In the genomic region with DNA sequence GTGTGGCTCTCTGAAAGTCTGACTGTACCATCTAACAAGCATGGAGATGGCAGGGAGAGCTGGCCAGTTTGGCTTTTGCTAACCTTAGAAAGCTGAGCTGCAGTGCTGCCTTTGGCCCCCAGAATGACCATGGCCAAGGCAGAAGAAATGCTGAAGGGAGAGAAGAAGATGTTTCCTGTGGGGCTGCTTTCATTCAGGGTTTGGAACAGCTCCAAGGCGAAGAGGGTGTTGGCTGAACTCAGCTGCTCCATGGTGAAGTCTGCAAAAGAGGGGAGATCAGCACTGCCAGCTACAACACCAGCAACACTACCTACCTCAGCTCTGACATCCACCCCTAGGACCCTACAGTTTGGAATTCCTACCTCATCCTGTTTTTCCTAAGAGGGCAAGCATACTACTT, we compare ENCODE assay signal across 19 mouse cellular contexts. TPM values are rescaled to one million over a fixed set of nuclear protein-coding genes. Genes with fewer than 3 reads are reported as not detected.
DNase-seq lines count a peak whose midpoint lies in the region; ATAC-seq and TF ChIP-seq lines count a peak whose summit lies in the region.
"Had no signal": no experiment of that assay in that cellular context is flagged by ENCODE, and none has a peak within 500 bp of the region (broad histone marks: within the 10 kb centered on the region; RNA-seq: fewer than 3 reads in every experiment).

No protein-coding gene starts in this region.

- no peak for ATAC-seq in kidney, embryonic 14.5 days (ENCODE audit: low FRiP score, low TSS enrichment)
- no peak for ATAC-seq in megakaryocyte, adult 5-6 weeks (ENCODE audit: poor library complexity, severe bottlenecking)
- ATAC-seq in intestine, embryonic 16.5 days: no peak
- ATAC-seq in midbrain, embryonic 13.5 days: no peak
- ATAC-seq: forebrain, embryonic 14.5 days; midbrain, embryonic 16.5 days; Patski had no signal

- H3K27ac ChIP-seq in kidney, adult 2 months (ENCODE audit: insufficient read depth, low read depth, low read length): no peak overlapping the region; the same call in 1 of the 2 replicates
- H3K27ac ChIP-seq in kidney, embryonic 14.5 days (ENCODE audit: low read depth, low read length): no peak overlapping the region
- H3K27ac ChIP-seq in intestine, embryonic 16.5 days (ENCODE audit: low read length): peak overlapping the region; percentile 99
- H3K27ac ChIP-seq in midbrain, embryonic 13.5 days: no peak overlapping the region
- H3K27ac ChIP-seq: left cerebral cortex, adult 2 months; limb, embryonic 13.5 days; neural tube, embryonic 13.5 days had no signal

- H3K27me3 ChIP-seq in kidney, adult 2 months (replicated peaks; ENCODE audit: control insufficient read depth, insufficient read depth, low read length): no peaks in the 10 kb centered on the region
- H3K27me3 ChIP-seq in kidney, embryonic 14.5 days (ENCODE audit: control insufficient read depth, insufficient read depth, low read length): no peaks in the 10 kb centered on the region
- H3K27me3 ChIP-seq in megakaryocyte, embryonic 14.5 days (replicated peaks): no peaks in the 10 kb centered on the region
- H3K27me3 ChIP-seq in intestine, embryonic 16.5 days (replicated peaks; ENCODE audit: control insufficient read depth, insufficient read depth, low read length): no peaks in the 10 kb centered on the region
- H3K27me3 ChIP-seq in midbrain, embryonic 13.5 days: peaks cover 34% of the 10 kb centered on the region
- H3K27me3 ChIP-seq: embryonic facial prominence, embryonic 15.5 days; limb, embryonic 13.5 days; neural tube, embryonic 13.5 days; Patski had no signal

- H3K4me1 ChIP-seq in kidney, adult 2 months (ENCODE audit: control insufficient read depth, insufficient read depth, low read length): peaks cover 13% of the 10 kb centered on the region
- peaks cover 7% of the 10 kb centered on the region; the same call in 1 of the 2 replicates for H3K4me1 ChIP-seq in kidney, embryonic 14.5 days (ENCODE audit: control insufficient read depth, insufficient read depth, low read length)
- peaks cover 72% of the 10 kb centered on the region for H3K4me1 ChIP-seq in megakaryocyte, embryonic 14.5 days
- peaks cover 26% of the 10 kb centered on the region for H3K4me1 ChIP-seq in intestine, embryonic 16.5 days (ENCODE audit: control insufficient read depth, insufficient read depth, low read length)
- H3K4me1 ChIP-seq in midbrain, embryonic 13.5 days (replicated peaks): peaks cover 10% of the 10 kb centered on the region
- H3K4me1 ChIP-seq: neural tube, embryonic 13.5 days had no signal

- no peak for TF ChIP-seq CTCF in kidney, adult 2 months (conservative IDR thresholded peaks at IDR 0.05; ENCODE audit: insufficient read depth, insufficient read length, low read depth, low read length)

- H3K4me3 ChIP-seq in kidney, adult 2 months (ENCODE audit: insufficient read depth, low read depth, low read length): no peak overlapping the region
- no peak overlapping the region for H3K4me3 ChIP-seq in kidney, embryonic 14.5 days (ENCODE audit: low read length)
- peak overlapping the region; percentile 86 for H3K4me3 ChIP-seq in megakaryocyte, embryonic 14.5 days (replicated peaks)
- peak overlapping the region; percentile 41 for H3K4me3 ChIP-seq in intestine, embryonic 16.5 days (ENCODE audit: low read length)
- H3K4me3 ChIP-seq in midbrain, embryonic 13.5 days (replicated peaks): no peak overlapping the region
- H3K4me3 ChIP-seq: embryonic facial prominence, embryonic 15.5 days; left cerebral cortex, adult 2 months; limb, embryonic 13.5 days; neural tube, embryonic 13.5 days had no signal

- TF ChIP-seq POLR2A in kidney, adult 2 months (IDR thresholded peaks at IDR 0.05; ENCODE audit: low read depth, low read length): no peak

- no peaks in the 10 kb centered on the region for H3K36me3 ChIP-seq in kidney, adult 2 months (ENCODE audit: control insufficient read depth, insufficient read depth, low read length)
- H3K36me3 ChIP-seq in kidney, embryonic 14.5 days (ENCODE audit: control insufficient read depth, insufficient read depth, low read length): no peaks in the 10 kb centered on the region
- peaks cover 28% of the 10 kb centered on the region for H3K36me3 ChIP-seq in megakaryocyte, embryonic 14.5 days (replicated peaks; ENCODE audit: low read length)
- 0 out of 2 replicates have a peak, but pooled peaks cover 3% of the 10 kb centered on the region for H3K36me3 ChIP-seq in intestine, embryonic 16.5 days (ENCODE audit: control insufficient read depth, insufficient read depth, low read length)
- H3K36me3 ChIP-seq in midbrain, embryonic 13.5 days: no peaks in the 10 kb centered on the region
- H3K36me3 ChIP-seq: embryonic facial prominence, embryonic 15.5 days; limb, embryonic 13.5 days; neural tube, embryonic 13.5 days had no signal

- H3K9ac ChIP-seq in kidney, embryonic 14.5 days (ENCODE audit: low read depth, low read length): no peak overlapping the region
- H3K9ac ChIP-seq in intestine, embryonic 16.5 days (ENCODE audit: low read depth, low read length): peak overlapping the region; percentile 29
- H3K9ac ChIP-seq in midbrain, embryonic 13.5 days (replicated peaks): no peak overlapping the region
- H3K9ac ChIP-seq: embryonic facial prominence, embryonic 15.5 days; limb, embryonic 13.5 days; neural tube, embryonic 13.5 days had no signal

- peak; percentile 4 for DNase-seq in kidney, adult 2 months
- no peak for DNase-seq in thymus, postnatal 25 days
- DNase-seq: cerebellum, adult 11-12 months; spleen, adult 18-20 months; thymus, adult 2 months had no signal

- no peak overlapping the region for H3K4me2 ChIP-seq in kidney, embryonic 14.5 days (replicated peaks; ENCODE audit: low read depth, low read length)
- peak overlapping the region; percentile 56 for H3K4me2 ChIP-seq in intestine, embryonic 16.5 days (ENCODE audit: low read depth, low read length)
- H3K4me2 ChIP-seq in midbrain, embryonic 13.5 days (replicated peaks): no peak overlapping the region
- H3K4me2 ChIP-seq: neural tube, embryonic 13.5 days had no signal

- 81% methylated on average over 1 of the region's 1 CpGs for whole genome bisulfite sequencing in kidney, adult 2 months
- WGBS in kidney, embryonic 14.5 days: 76% methylated on average over 1 of the region's 1 CpGs
- WGBS in intestine, embryonic 16.5 days: 43% methylated on average over 1 of the region's 1 CpGs
- WGBS in midbrain, embryonic 13.5 days: 69% methylated on average over 1 of the region's 1 CpGs

- no peaks in the 10 kb centered on the region for H3K9me3 ChIP-seq in kidney, embryonic 14.5 days (ENCODE audit: control insufficient read depth, low read length)
- no peaks in the 10 kb centered on the region for H3K9me3 ChIP-seq in megakaryocyte, embryonic 14.5 days
- no peaks in the 10 kb centered on the region for H3K9me3 ChIP-seq in intestine, embryonic 16.5 days (ENCODE audit: control insufficient read depth, low read length)
- H3K9me3 ChIP-seq in midbrain, embryonic 13.5 days: no peaks in the 10 kb centered on the region
- H3K9me3 ChIP-seq: embryonic facial prominence, embryonic 15.5 days; limb, embryonic 13.5 days; neural tube, embryonic 13.5 days had no signal

RNA-seq across cellular contexts. Expression of gene Serpinb1a, which starts 0.8 kb away (rescaled TPM):
- 6.9 and 7.7 TPM in 2 replicates for polyA plus RNA-seq in kidney, adult 2 months (2012; rRNA removed)
- polyA plus RNA-seq in kidney, embryonic 14.5 days (2014; fragmentation: Nextera tagmentation; extraction: Ambion mirVana): 6.6 and 7.9 TPM in 2 replicates
- polyA plus RNA-seq in megakaryocyte, embryonic 14.5 days (2012; ENCODE audit: insufficient read depth, low replicate concordance): 1.4 TPM in 1 of 2 replicates, not detected in the other
- total RNA-seq in megakaryocyte, adult 5-6 weeks (2015): 147 and 163 TPM in 2 replicates
- 189 and 208 TPM in 2 replicates for total RNA-seq in megakaryocyte, adult 5-6 weeks (2017)
- 238 and 273 TPM in 2 replicates for polyA plus RNA-seq in intestine, embryonic 16.5 days (2015; fragmentation: Nextera tagmentation; extraction: Ambion mirVana)
- 2.6 and 3.5 TPM in 2 replicates for polyA plus RNA-seq in midbrain, embryonic 13.5 days (2015; fragmentation: Nextera tagmentation; extraction: Ambion mirVana)

RNA-seq across cellular contexts. Expression of gene D930007J09Rik, which starts 47.5 kb away (rescaled TPM):
- polyA plus RNA-seq in kidney, adult 2 months (2012; rRNA removed): not detected in 2 replicates
- not detected in 2 replicates for polyA plus RNA-seq in kidney, embryonic 14.5 days (2014; fragmentation: Nextera tagmentation; extraction: Ambion mirVana)
- polyA plus RNA-seq in megakaryocyte, embryonic 14.5 days (2012; ENCODE audit: insufficient read depth, low replicate concordance): not detected in 2 replicates
- total RNA-seq in megakaryocyte, adult 5-6 weeks (2015): not detected in 2 replicates
- not detected in 2 replicates for total RNA-seq in megakaryocyte, adult 5-6 weeks (2017)
- not detected in 2 replicates for polyA plus RNA-seq in intestine, embryonic 16.5 days (2015; fragmentation: Nextera tagmentation; extraction: Ambion mirVana)
- polyA plus RNA-seq in midbrain, embryonic 13.5 days (2015; fragmentation: Nextera tagmentation; extraction: Ambion mirVana): not detected in 2 replicates
- total RNA-seq: left cerebral cortex, adult 2 months had no signal
- polyA plus RNA-seq: embryonic facial prominence, embryonic 15.5 days; forebrain, embryonic 14.5 days; heart, embryonic 14.5 days; limb, embryonic 13.5 days; midbrain, embryonic 16.5 days; neural tube, embryonic 13.5 days; Patski; thymus, adult 2 months had no signal

RNA-seq across cellular contexts. Expression of gene Serpinb1c, which starts 47.9 kb away (rescaled TPM):
- polyA plus RNA-seq in kidney, adult 2 months (2012; rRNA removed): 0.11 TPM in 1 of 2 replicates, not detected in the other
- polyA plus RNA-seq in kidney, embryonic 14.5 days (2014; fragmentation: Nextera tagmentation; extraction: Ambion mirVana): not detected in 2 replicates
- not detected in 2 replicates for polyA plus RNA-seq in megakaryocyte, embryonic 14.5 days (2012; ENCODE audit: insufficient read depth, low replicate concordance)
- total RNA-seq in megakaryocyte, adult 5-6 weeks (2015): not detected in 2 replicates
- total RNA-seq in megakaryocyte, adult 5-6 weeks (2017): not detected in 2 replicates
- polyA plus RNA-seq in intestine, embryonic 16.5 days (2015; fragmentation: Nextera tagmentation; extraction: Ambion mirVana): 0.09 TPM in 1 of 2 replicates, not detected in the other
- polyA plus RNA-seq in midbrain, embryonic 13.5 days (2015; fragmentation: Nextera tagmentation; extraction: Ambion mirVana): not detected in 2 replicates
- total RNA-seq: layer of hippocampus, adult 18-20 months; left cerebral cortex, adult 2 months had no signal
- polyA plus RNA-seq: embryonic facial prominence, embryonic 15.5 days; forebrain, embryonic 14.5 days; heart, embryonic 14.5 days; limb, embryonic 13.5 days; midbrain, embryonic 16.5 days; neural tube, embryonic 13.5 days; thymus, adult 2 months had no signal

RNA-seq across cellular contexts. Expression of gene Wrnip1, which starts 48.3 kb away (rescaled TPM):
- polyA plus RNA-seq in kidney, adult 2 months (2012; rRNA removed): 25.5 and 27.6 TPM in 2 replicates
- polyA plus RNA-seq in kidney, embryonic 14.5 days (2014; fragmentation: Nextera tagmentation; extraction: Ambion mirVana): 14.1 and 19.0 TPM in 2 replicates
- polyA plus RNA-seq in megakaryocyte, embryonic 14.5 days (2012; ENCODE audit: insufficient read depth, low replicate concordance): 6.9 and 19.4 TPM in 2 replicates
- 8.8 and 11.8 TPM in 2 replicates for total RNA-seq in megakaryocyte, adult 5-6 weeks (2015)
- 22.6 and 27.5 TPM in 2 replicates for total RNA-seq in megakaryocyte, adult 5-6 weeks (2017)
- polyA plus RNA-seq in intestine, embryonic 16.5 days (2015; fragmentation: Nextera tagmentation; extraction: Ambion mirVana): 15.7 and 16.9 TPM in 2 replicates
- polyA plus RNA-seq in midbrain, embryonic 13.5 days (2015; fragmentation: Nextera tagmentation; extraction: Ambion mirVana): 20.9 and 28.1 TPM in 2 replicates

Comparison
In these comparisons a context has a peak if more than half of its experiments do, and no peak if none do; other contexts are left out.
1. H3K4me3 ChIP-seq: peak in megakaryocyte, embryonic 14.5 days (single experiment) and intestine, embryonic 16.5 days (single experiment); none in kidney, adult 2 months (single experiment), kidney, embryonic 14.5 days (single experiment) and midbrain, embryonic 13.5 days (single experiment).
2. RNA of gene Serpinb1a, which starts 0.8 kb away (polyA plus RNA-seq): 238 to 273 TPM in intestine, embryonic 16.5 days; 6.6 to 7.9 TPM in kidney, embryonic 14.5 days, 6.9 to 7.7 TPM in kidney, adult 2 months, 2.6 to 3.5 TPM in midbrain, embryonic 13.5 days and 1.4 TPM in megakaryocyte, embryonic 14.5 days; every median in the first group is over 10 times any median in the second.